Mouse (Mus musculus) G1E (cell line): ENCODE data around the gene Cdk6. TPM values are rescaled to one million over a fixed set of nuclear protein-coding genes. Genes with fewer than 3 reads are reported as not detected.

Source experiments
- ATAC-seq: 2 replicates; pipeline ENCODE4 v1.8.0; 2016; ENCODE audit warnings: mild to moderate bottlenecking; ENCODE audit not compliant: insufficient number of reproducible peaks, poor library complexity, low FRiP score, severe bottlenecking; ENCODE audit errors: extremely low read depth
- DNase-seq: peaks from one replicate; pipeline ENCODE4 v3.0.0; 2012; ENCODE audit warnings: low spot score
- H3K27me3 ChIP-seq: 2 replicates; pipeline ENCODE4 v1.6.1; 2012; ENCODE audit warnings: mild to moderate bottlenecking, low read length, inconsistent platforms; ENCODE audit not compliant: insufficient read depth
- H3K36me3 ChIP-seq: replicated peaks from 2 replicates; pipeline ENCODE3; 2012; ENCODE audit warnings: mild to moderate bottlenecking, inconsistent platforms
- H3K4me1 ChIP-seq: 2 replicates; pipeline ENCODE4 v1.6.1; 2012; ENCODE audit warnings: low read depth, low read length, inconsistent platforms, mixed read lengths; ENCODE audit not compliant: insufficient read depth
- H3K4me3 ChIP-seq: 2 replicates; pipeline ENCODE4 v1.5.1; 2012; ENCODE audit warnings: low read depth, mild to moderate bottlenecking, inconsistent platforms, low read length, moderate library complexity, mixed read lengths
- H3K9me3 ChIP-seq: replicated peaks from 2 replicates; pipeline ENCODE4 v1.6.1; 2012; ENCODE audit warnings: inconsistent platforms
- CTCF ChIP-seq: IDR thresholded peaks from 2 replicates; pipeline ENCODE4 v1.5.1; 2012; ENCODE audit warnings: low read depth, low read length, inconsistent platforms, mixed read lengths
- GATA1 ChIP-seq: IDR thresholded peaks from 2 replicates; pipeline ENCODE4 v1.6.1; 2012; ENCODE audit warnings: borderline replicate concordance, low read length, inconsistent platforms, mixed read lengths
- GATA2 ChIP-seq: IDR thresholded peaks from 2 replicates; pipeline ENCODE4 v1.6.1; 2012; ENCODE audit warnings: low read depth, low read length, inconsistent platforms, borderline replicate concordance
- POLR2AphosphoS5 ChIP-seq: IDR thresholded peaks from 2 replicates; pipeline ENCODE4 v1.6.1; 2012; ENCODE audit warnings: low read depth, low read length, inconsistent platforms; ENCODE audit not compliant: insufficient replicate concordance
- TAL1 ChIP-seq: conservative IDR thresholded peaks from 2 replicates; pipeline ENCODE4 v1.6.1; 2012; ENCODE audit warnings: low read depth, low read length, inconsistent platforms, mixed read lengths
- polyA plus RNA-seq: library from polyadenylated mRNA; stranded (reverse); fragments of >175 nt; gene quantifications from 2 replicates; pipeline ENCODE4 v1.2.3, GENCODE M21; 2012
- total RNA-seq, 2 experiments: library from RNA; stranded (forward) in 1 of 2; stranded (reverse) in 1 of 2; fragments of 200-1000 nt in 1 of 2; fragments of >200 nt in 1 of 2; fragmentation: Nextera tagmentation in 1 of 2; gene quantifications; 2 replicates each; pipeline ENCODE4 v1.2.3; 2014 to 2017

The Cdk6 gene
- total and polyA plus RNA-seq, 3 experiments, result 75.2 to 142 (median 114) TPM

DNA sequence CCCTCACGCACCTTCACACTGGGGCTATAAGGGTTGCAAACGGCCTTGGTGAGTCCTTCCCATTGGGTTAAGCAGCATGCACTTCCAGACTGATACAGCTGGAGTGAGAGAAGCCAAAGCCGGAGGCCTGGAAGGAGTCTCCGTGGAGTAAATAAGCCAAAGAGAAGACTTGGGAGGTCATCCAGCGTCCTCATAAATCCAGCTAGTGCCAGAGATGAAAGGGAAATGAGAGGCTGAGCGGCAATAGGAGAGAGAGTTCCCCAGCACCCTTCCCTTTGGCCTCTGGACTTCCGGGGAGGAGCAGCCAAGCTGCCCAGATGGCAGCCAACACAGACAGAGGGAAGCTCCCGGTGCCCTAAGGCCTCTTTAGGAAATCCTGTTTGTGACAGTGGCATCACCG is 149.8 kb downstream of the Cdk6 start:
- ATAC-seq (no peak), DNase-seq (no peak)
- H3K9me3 ChIP-seq, result no peaks in the 10 kb centered on the region
- peaks cover 50% of the 10 kb centered on the region for H3K4me1 ChIP-seq
- no peak for TF ChIP-seq TAL1
- no peak for TF ChIP-seq POLR2AphosphoS5
- TF ChIP-seq GATA1, result no peak
- no peak for TF ChIP-seq GATA2
- TF ChIP-seq CTCF, result no peak
- H3K4me3 ChIP-seq, result no peak overlapping the region
- no peaks in the 10 kb centered on the region for H3K27me3 ChIP-seq
- H3K36me3 ChIP-seq, result peaks cover 89% of the 10 kb centered on the region

DNA sequence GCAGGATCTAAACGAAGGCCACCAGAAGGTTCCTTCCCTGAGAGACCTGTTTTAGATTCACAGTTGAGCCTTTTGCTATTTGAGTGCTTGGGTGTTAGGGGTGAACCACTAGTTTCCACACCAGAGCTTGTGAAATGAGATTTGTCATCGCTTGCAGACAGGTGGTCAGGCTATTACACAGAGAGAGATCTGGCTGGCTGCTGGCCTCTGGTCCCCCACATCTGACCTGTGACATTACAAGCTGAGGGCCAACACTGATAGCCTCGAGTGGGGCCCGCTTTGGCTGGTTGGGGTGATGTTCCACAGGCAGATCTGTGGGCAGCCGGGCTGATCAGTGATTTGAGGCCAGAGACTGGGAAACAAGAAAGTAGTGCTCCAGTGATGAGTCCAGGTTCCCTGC is 150.6 kb downstream of the Cdk6 start:
- Histone ChIP-seq H3K4me3 (no peak overlapping the region), H3K4me1 (peaks cover 58% of the 10 kb centered on the region), H3K9me3 (no peaks in the 10 kb centered on the region), H3K36me3 (peaks cover 87% of the 10 kb centered on the region), H3K27me3 (no peaks in the 10 kb centered on the region)
- no peak for TF ChIP-seq TAL1
- no peak for TF ChIP-seq GATA1
- TF ChIP-seq CTCF, result no peak
- no peak for TF ChIP-seq POLR2AphosphoS5
- TF ChIP-seq GATA2, result no peak
- ATAC-seq (no peak), DNase-seq (no peak)

DNA sequence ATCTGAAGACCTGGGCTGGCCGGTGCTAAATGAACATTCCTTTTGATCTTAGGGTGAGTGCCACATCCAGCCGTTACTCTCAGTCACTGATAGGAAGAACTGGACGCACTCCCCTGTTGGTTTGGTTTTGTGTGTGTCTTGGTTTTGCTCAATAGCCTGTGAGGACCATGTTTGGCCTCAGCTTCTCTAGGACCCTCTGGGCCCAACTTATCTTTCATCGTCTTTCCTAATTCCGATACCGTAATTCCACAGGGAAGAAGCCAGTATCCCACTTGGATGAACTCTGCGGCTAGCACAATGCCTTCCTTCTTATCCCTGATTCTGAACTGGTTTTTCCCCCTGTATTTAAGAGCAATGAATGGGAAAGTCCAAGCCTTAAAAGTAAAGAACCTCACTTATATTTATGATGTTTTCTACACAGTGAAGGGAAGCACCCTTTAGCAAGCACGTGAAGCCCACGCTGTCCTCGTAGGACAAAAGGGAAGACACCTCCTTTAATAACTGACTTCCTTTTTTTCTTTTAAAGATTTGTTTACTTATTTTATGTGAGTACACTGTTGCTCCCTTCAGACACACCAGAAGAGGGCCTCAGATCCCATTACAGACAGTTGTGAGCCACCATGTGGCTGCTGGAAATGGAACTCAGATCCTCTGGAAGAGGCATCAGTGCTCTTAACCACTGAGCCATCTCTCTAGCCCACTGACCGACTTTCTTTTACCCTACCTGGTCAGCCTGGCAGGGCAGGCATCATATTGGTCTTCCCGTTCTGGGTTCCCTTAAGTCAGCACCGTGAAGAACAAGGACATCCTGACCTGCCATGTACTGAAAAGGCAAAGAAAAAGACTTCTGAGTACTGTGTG is 151.7 kb downstream of the Cdk6 start:
- no peak overlapping the region for H3K4me3 ChIP-seq
- no peaks in the 10 kb centered on the region for H3K9me3 ChIP-seq
- peaks cover 88% of the 10 kb centered on the region for H3K36me3 ChIP-seq
- H3K27me3 ChIP-seq, result no peaks in the 10 kb centered on the region
- DNase-seq (no peak), ATAC-seq (no peak)
- TF ChIP-seq GATA1, result no peak
- TF ChIP-seq POLR2AphosphoS5, result no peak
- TF ChIP-seq TAL1, result no peak
- no peak for TF ChIP-seq GATA2
- no peak for TF ChIP-seq CTCF
- peaks cover 67% of the 10 kb centered on the region for H3K4me1 ChIP-seq

DNA sequence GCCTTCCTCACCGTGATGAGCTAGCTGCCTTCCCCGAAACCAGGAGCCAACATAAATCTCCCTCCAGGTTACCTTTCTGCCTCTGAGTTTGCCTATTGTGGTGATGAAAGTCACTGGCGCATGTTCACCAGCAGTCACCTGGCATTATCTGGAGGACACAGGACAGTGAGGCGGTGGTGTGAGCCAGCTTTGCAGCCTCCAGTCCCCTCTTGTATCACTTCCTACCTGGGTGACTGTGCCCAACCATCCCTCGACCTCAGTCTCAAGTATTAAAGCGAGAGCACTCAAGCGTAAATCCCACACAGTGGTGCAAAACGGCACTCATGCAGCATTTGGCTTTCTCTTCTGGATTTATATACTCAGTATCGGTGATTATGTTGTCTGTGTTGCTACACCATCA is 152.7 kb downstream of the Cdk6 start:
- H3K9me3 ChIP-seq, result no peaks in the 10 kb centered on the region
- peaks cover 73% of the 10 kb centered on the region for H3K4me1 ChIP-seq
- H3K27me3 ChIP-seq, result no peaks in the 10 kb centered on the region
- H3K4me3 ChIP-seq, result no peak overlapping the region
- DNase-seq (no peak), ATAC-seq (no peak)
- TF ChIP-seq GATA2, result no peak
- no peak for TF ChIP-seq GATA1
- no peak for TF ChIP-seq POLR2AphosphoS5
- no peak for TF ChIP-seq TAL1
- TF ChIP-seq CTCF, result no peak
- peaks cover 88% of the 10 kb centered on the region for H3K36me3 ChIP-seq

DNA sequence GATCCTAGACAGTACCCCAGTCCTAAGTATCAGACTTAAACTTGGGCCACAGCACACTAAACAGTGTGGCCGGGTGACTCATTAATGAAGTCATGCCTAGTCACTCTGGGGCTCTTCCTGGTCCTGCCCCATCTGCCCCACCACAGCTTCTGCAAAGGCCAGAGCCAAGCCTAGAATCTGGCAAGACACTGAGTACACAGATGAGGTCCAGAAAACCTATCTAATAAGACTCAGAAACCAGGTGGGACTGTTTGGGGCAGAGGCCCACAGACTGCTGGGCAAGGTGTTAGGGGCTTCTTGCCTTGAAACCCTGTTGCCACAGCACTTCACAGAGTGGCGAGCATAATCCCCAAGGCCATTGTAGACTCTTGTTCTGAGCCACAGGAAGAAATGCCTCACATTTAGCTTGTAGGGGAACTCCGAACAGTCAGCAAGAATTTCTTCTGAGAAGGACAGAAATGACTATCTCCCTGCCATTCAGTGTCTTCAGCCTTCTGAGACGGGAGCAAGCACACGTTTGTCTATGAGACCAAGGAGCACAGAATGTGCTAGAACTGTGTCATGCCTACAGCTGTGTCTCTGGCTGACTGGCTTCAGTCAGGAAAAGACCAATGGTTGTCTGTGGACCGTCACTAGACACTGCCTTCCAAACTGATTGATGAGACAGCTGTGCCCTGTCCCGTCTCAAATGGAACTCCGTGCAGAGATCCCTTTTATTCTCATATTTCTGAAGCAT is 153.3 kb downstream of the Cdk6 start:
- H3K4me1 ChIP-seq, result peaks cover 73% of the 10 kb centered on the region
- DNase-seq (no peak), ATAC-seq (peak; percentile 66)
- TF ChIP-seq GATA2 (no peak), TAL1 (no peak), POLR2AphosphoS5 (no peak), CTCF (no peak), GATA1 (no peak)
- H3K36me3 ChIP-seq, result peaks cover 84% of the 10 kb centered on the region
- no peaks in the 10 kb centered on the region for H3K27me3 ChIP-seq
- no peaks in the 10 kb centered on the region for H3K9me3 ChIP-seq
- no peak overlapping the region for H3K4me3 ChIP-seq

DNA sequence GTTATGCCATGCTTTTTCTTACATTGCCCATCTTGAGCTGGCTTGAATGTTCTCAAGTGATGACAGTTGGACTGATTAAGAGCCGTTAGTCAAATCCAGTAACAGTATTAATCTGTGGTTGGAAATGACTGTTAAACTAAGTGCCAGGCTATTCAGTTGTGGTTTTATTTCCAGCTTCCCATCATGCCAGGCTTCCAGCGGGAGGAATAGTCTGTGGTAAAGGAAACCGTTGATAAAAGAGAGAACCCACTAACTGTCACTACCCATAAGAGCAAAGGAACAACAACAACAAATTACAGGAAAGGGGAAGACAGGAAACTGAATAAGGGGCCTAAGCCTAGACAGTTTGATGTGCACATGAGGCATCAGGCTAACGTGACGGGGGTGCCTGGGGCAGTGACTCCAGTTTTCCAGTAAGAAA is 156.2 kb downstream of the Cdk6 start:
- no peak for TF ChIP-seq CTCF
- no peak for TF ChIP-seq GATA1
- no peak for TF ChIP-seq GATA2
- TF ChIP-seq POLR2AphosphoS5, result no peak
- TF ChIP-seq TAL1, result no peak
- H3K4me1 ChIP-seq, result peaks cover 82% of the 10 kb centered on the region

More for the DNA sequence above, 156.2 kb downstream of the Cdk6 start:
- H3K27me3 ChIP-seq, result no peaks in the 10 kb centered on the region
- H3K9me3 ChIP-seq, result no peaks in the 10 kb centered on the region
- peak; percentile 39 for DNase-seq
- ATAC-seq, result peak; percentile 64
- H3K4me3 ChIP-seq, result peak overlapping the region; percentile 32; the same call in 1 of the 2 replicates
- peaks cover 86% of the 10 kb centered on the region for H3K36me3 ChIP-seq
